Mouse (Mus musculus) liver, embryonic 16.5 days (tissue): ENCODE measurements at regions not wholly inside any gene's neighbourhood (a gene's known extent, or its start where the extent isn't known, plus 50 kb on each side); places are given as distances from the start of the nearest gene placed in this dataset.

Source experiments
- ATAC-seq: fragments of 200-750 bp; cut with Nextera tagmentation; 2 replicates; pipeline ENCODE4 v1.8.0; 2017; ENCODE audit warnings: low read depth, mild to moderate bottlenecking, moderate number of reproducible peaks, moderate library complexity
- H3K27ac ChIP-seq: fragments of 300-500 bp; sonication (generic); 2 replicates; pipeline ENCODE4 v1.5.1; 2014; ENCODE audit warnings: mild to moderate bottlenecking, low read length
- H3K27me3 ChIP-seq: fragments of 300-500 bp; sonication (generic); 2 replicates; pipeline ENCODE4 v1.6.1; 2014; ENCODE audit warnings: low read depth, low read length, mixed read lengths; ENCODE audit not compliant: control insufficient read depth, insufficient read depth
- H3K36me3 ChIP-seq: fragments of 300-500 bp; sonication (generic); 2 replicates; pipeline ENCODE4 v1.6.1; 2014; ENCODE audit warnings: mild to moderate bottlenecking; ENCODE audit not compliant: control insufficient read depth, insufficient read depth
- H3K4me1 ChIP-seq: fragments of 300-500 bp; sonication (generic); 2 replicates; pipeline ENCODE4 v1.6.1; 2014; ENCODE audit warnings: low read depth, low read length, mixed read lengths; ENCODE audit not compliant: control insufficient read depth
- H3K4me2 ChIP-seq: fragments of 300-500 bp; sonication (generic); 2 replicates; pipeline ENCODE4 v1.6.1; 2014; ENCODE audit warnings: low read depth, low read length, mixed read lengths
- H3K4me3 ChIP-seq: fragments of 300-500 bp; sonication (generic); 2 replicates; pipeline ENCODE4 v1.5.1; 2014; ENCODE audit warnings: low read depth, mild to moderate bottlenecking, low read length
- H3K9ac ChIP-seq: fragments of 300-500 bp; sonication (generic); 2 replicates; pipeline ENCODE4 v1.6.1; 2014; ENCODE audit warnings: low read depth, low read length
- H3K9me3 ChIP-seq: fragments of 300-500 bp; sonication (generic); replicated peaks from 2 replicates; pipeline ENCODE4 v1.6.1; 2016; ENCODE audit warnings: low read length; ENCODE audit not compliant: control insufficient read depth
- WGBS: fragments of 180-500 bp; shearing (Covaris S2); extraction: QIAGEN DNeasy Blood & Tissue Kit; methylation state at CpG from one replicate; pipeline ENCODE4 v1.1.7; 2014; ENCODE audit not compliant: insufficient replicate concordance; 5-methylcytosine and 5-hydroxymethylcytosine counted together

- H3K27me3 ChIP-seq: no peaks in the 10 kb centered on the region
- no peaks in the 10 kb centered on the region for H3K4me1 ChIP-seq
- H3K27ac ChIP-seq: no peak overlapping the region
- 46% methylated on average over 6 of the region's 6 CpGs for WGBS
- no peak for ATAC-seq
- no peaks in the 10 kb centered on the region for H3K9me3 ChIP-seq
- no peak overlapping the region for H3K9ac ChIP-seq
- H3K36me3 ChIP-seq: no peaks in the 10 kb centered on the region
- no peak overlapping the region for H3K4me2 ChIP-seq
- H3K4me3 ChIP-seq: no peak overlapping the region
Observed at GRCm38 (mm10) chr5:148724470-148724869, 171.9 kb upstream of the Ubl3 start.

GRCm38 (mm10) chr5:148723677-148724227 is 171.2 kb upstream of the Ubl3 start:
- 63% methylated on average over 11 of the region's 11 CpGs for WGBS
- Histone ChIP-seq H3K9ac (no peak overlapping the region), H3K9me3 (no peaks in the 10 kb centered on the region), H3K4me2 (no peak overlapping the region), H3K27ac (no peak overlapping the region), H3K27me3 (no peaks in the 10 kb centered on the region), H3K36me3 (no peaks in the 10 kb centered on the region), H3K4me1 (no peaks in the 10 kb centered on the region), H3K4me3 (no peak overlapping the region)
- peak; percentile 63 for ATAC-seq

- Histone ChIP-seq H3K4me3 (no peak overlapping the region), H3K4me1 (peaks cover 3% of the 10 kb centered on the region), H3K9ac (no peak overlapping the region), H3K9me3 (no peaks in the 10 kb centered on the region), H3K27ac (no peak overlapping the region), H3K36me3 (no peaks in the 10 kb centered on the region), H3K4me2 (no peak overlapping the region), H3K27me3 (no peaks in the 10 kb centered on the region)
- 69% methylated on average over 5 of the region's 5 CpGs for WGBS
- no peak for ATAC-seq
Observed at GRCm38 (mm10) chr5:148720604-148721003, 168.0 kb upstream of the Ubl3 start.

GRCm38 (mm10) chr5:148716633-148717032 is 164.0 kb upstream of the Ubl3 start:
- H3K9ac ChIP-seq: no peak overlapping the region
- H3K4me2 ChIP-seq: no peak overlapping the region
- no peaks in the 10 kb centered on the region for H3K36me3 ChIP-seq
- peak; percentile 43 for ATAC-seq
- H3K27me3 ChIP-seq: no peaks in the 10 kb centered on the region
- no peak overlapping the region for H3K27ac ChIP-seq
- WGBS: 49% methylated on average over 6 of the region's 6 CpGs
- peaks cover 6% of the 10 kb centered on the region for H3K4me1 ChIP-seq
- H3K9me3 ChIP-seq: no peaks in the 10 kb centered on the region
- no peak overlapping the region for H3K4me3 ChIP-seq

GRCm38 (mm10) chr5:148715218-148715991 is 162.8 kb upstream of the Ubl3 start:
- Histone ChIP-seq H3K9ac (no peak overlapping the region), H3K4me2 (no peak overlapping the region), H3K36me3 (no peaks in the 10 kb centered on the region), H3K9me3 (no peaks in the 10 kb centered on the region), H3K4me1 (peaks cover 6% of the 10 kb centered on the region), H3K4me3 (no peak overlapping the region), H3K27me3 (no peaks in the 10 kb centered on the region), H3K27ac (no peak overlapping the region)
- 57% methylated on average over 15 of the region's 15 CpGs for WGBS
- peak; percentile 70 for ATAC-seq

- no peaks in the 10 kb centered on the region for H3K36me3 ChIP-seq
- H3K9ac ChIP-seq: no peak overlapping the region
- peaks cover 6% of the 10 kb centered on the region for H3K4me1 ChIP-seq
- no peak overlapping the region for H3K27ac ChIP-seq
- 25% methylated on average over 4 of the region's 4 CpGs for WGBS
- ATAC-seq: no peak
- no peak overlapping the region for H3K4me2 ChIP-seq
- no peaks in the 10 kb centered on the region for H3K27me3 ChIP-seq
- H3K9me3 ChIP-seq: no peaks in the 10 kb centered on the region
- no peak overlapping the region for H3K4me3 ChIP-seq
Observed at GRCm38 (mm10) chr5:148714807-148715206, 162.2 kb upstream of the Ubl3 start.

- Histone ChIP-seq H3K27ac (no peak overlapping the region), H3K4me2 (no peak overlapping the region), H3K9ac (no peak overlapping the region), H3K4me1 (peaks cover 6% of the 10 kb centered on the region), H3K4me3 (no peak overlapping the region), H3K27me3 (no peaks in the 10 kb centered on the region), H3K9me3 (no peaks in the 10 kb centered on the region), H3K36me3 (no peaks in the 10 kb centered on the region)
- WGBS: 72% methylated on average over 5 of the region's 5 CpGs
- ATAC-seq: no peak
Observed at GRCm38 (mm10) chr5:148713796-148714195, 161.2 kb upstream of the Ubl3 start.

- H3K36me3 ChIP-seq: no peaks in the 10 kb centered on the region
- H3K27ac ChIP-seq: no peak overlapping the region
- H3K4me1 ChIP-seq: peaks cover 6% of the 10 kb centered on the region
- no peak for ATAC-seq
- no peak overlapping the region for H3K4me3 ChIP-seq
- no peak overlapping the region for H3K4me2 ChIP-seq
- H3K27me3 ChIP-seq: no peaks in the 10 kb centered on the region
- H3K9ac ChIP-seq: no peak overlapping the region
- no peaks in the 10 kb centered on the region for H3K9me3 ChIP-seq
Observed at GRCm38 (mm10) chr5:148713039-148713438, 160.4 kb upstream of the Ubl3 start.

GRCm38 (mm10) chr5:148711570-148711969 is 159.0 kb upstream of the Ubl3 start:
- 59% methylated on average over 5 of the region's 5 CpGs for WGBS
- Histone ChIP-seq H3K9ac (no peak overlapping the region), H3K4me3 (no peak overlapping the region), H3K27ac (no peak overlapping the region), H3K27me3 (no peaks in the 10 kb centered on the region), H3K4me1 (peaks cover 6% of the 10 kb centered on the region), H3K4me2 (no peak overlapping the region), H3K36me3 (no peaks in the 10 kb centered on the region), H3K9me3 (no peaks in the 10 kb centered on the region)
- no peak for ATAC-seq
